Mouse (Mus musculus) CH12.LX (cell line): ENCODE measurements at regions not wholly inside any gene's neighbourhood (a gene's known extent, or its start where the extent isn't known, plus 50 kb on each side); places are given as distances from the start of the nearest gene placed in this dataset.

Experiments
- BHLHE40 ChIP-seq: IDR thresholded peaks from 2 replicates; pipeline ENCODE4 v1.6.1; 2011; ENCODE audit warnings: mild to moderate bottlenecking, low read depth, low read length, improper control_type of control experiment
- CTCF ChIP-seq, 2 experiments: IDR thresholded peaks in 1 of 2; conservative IDR thresholded peaks in 1 of 2; 2 replicates each; pipeline ENCODE4 v1.5.1; 2011 to 2012; ENCODE audit warnings: low read depth in 2 of 2, low read length in 2 of 2, improper control_type of control experiment in 1 of 2, inconsistent platforms in 1 of 2, mild to moderate bottlenecking in 1 of 2, moderate library complexity in 1 of 2
- HCFC1 ChIP-seq: IDR thresholded peaks from 2 replicates; pipeline ENCODE4 v1.6.1; 2012; ENCODE audit warnings: low read depth, mild to moderate bottlenecking, inconsistent platforms, low read length, improper control_type of control experiment
- JUN ChIP-seq: IDR thresholded peaks from 2 replicates; pipeline ENCODE4 v1.6.1; 2011; ENCODE audit warnings: low read depth, mild to moderate bottlenecking, low read length, improper control_type of control experiment, moderate library complexity; ENCODE audit not compliant: insufficient read depth
- MAFK ChIP-seq: IDR thresholded peaks from 2 replicates; pipeline ENCODE4 v1.6.1; 2011; ENCODE audit warnings: low read length, improper control_type of control experiment; ENCODE audit not compliant: insufficient replicate concordance
- POLR2A ChIP-seq: IDR thresholded peaks from 2 replicates; pipeline ENCODE4 v1.6.1; 2011; ENCODE audit warnings: low read depth, mild to moderate bottlenecking, improper control_type of control experiment, low read length

- TF ChIP-seq POLR2A (no peak), CTCF (conservative IDR thresholded peaks at IDR 0.05 in 1 of 2, IDR thresholded peaks at IDR 0.05 in 1 of 2; ENCODE audit: low read depth in 2 of 2, low read length in 2 of 2) (no peak), BHLHE40 (no peak), JUN (no peak), MAFK (no peak), HCFC1 (no peak)
Measured at GRCm38 (mm10) chr1:57272593-57272992, 104.8 kb upstream of the 1700066M21Rik start.
